ENCODE assay signal across 15 mouse cellular contexts in the genomic region with DNA sequence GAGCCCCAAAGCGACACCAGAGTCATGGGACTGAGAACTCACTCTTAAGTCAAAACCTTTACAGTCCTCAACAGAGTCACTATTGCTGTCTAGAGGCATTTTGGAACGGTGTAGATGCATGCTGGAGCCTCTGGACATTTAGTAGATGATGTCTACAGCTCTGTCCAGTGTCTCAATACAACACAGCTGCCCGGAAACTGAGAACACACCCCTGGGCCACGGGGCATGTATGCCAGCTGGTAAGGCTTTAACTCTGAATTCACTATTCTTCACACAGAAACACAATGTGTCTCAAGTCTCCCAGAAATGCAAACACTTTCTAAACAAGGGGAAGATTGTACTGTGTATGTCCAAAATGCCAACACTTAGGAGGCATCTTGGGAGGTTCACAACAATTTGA.
"Had no signal": no experiment of that assay in that cellular context is flagged by ENCODE, and none has a peak within 500 bp of the region (broad histone marks: within the 10 kb centered on the region; RNA-seq: fewer than 3 reads in every experiment).

No protein-coding gene starts in this region.

- H3K36me3 ChIP-seq: neural tube, embryonic 15.5 days; stomach, embryonic 15.5 days had no signal

- H3K4me1 ChIP-seq: stomach, embryonic 15.5 days had no signal

- H3K9me3 ChIP-seq: neural tube, embryonic 15.5 days; stomach, embryonic 15.5 days had no signal

- H3K27ac ChIP-seq: neural tube, embryonic 15.5 days; stomach, embryonic 15.5 days; stomach, postnatal 0 days had no signal

- H3K27me3 ChIP-seq: neural tube, embryonic 15.5 days; stomach, embryonic 15.5 days had no signal

- H3K9ac ChIP-seq: neural tube, embryonic 15.5 days; stomach, embryonic 15.5 days had no signal

- H3K4me3 ChIP-seq: neural tube, embryonic 15.5 days; stomach, embryonic 15.5 days had no signal

- H3K4me2 ChIP-seq: neural tube, embryonic 15.5 days; stomach, embryonic 15.5 days had no signal

- DNase-seq: retina, postnatal 1 day; right cerebral cortex, adult 18-20 months; right cerebral cortex, postnatal 14 days; right cerebral cortex, postnatal 25 days; right cerebral cortex, postnatal 4 days; spleen, adult 18-20 months; thymus, adult 18-20 months; thymus, adult 2 months; thymus, postnatal 14 days; thymus, postnatal 25 days; thymus, postnatal 36 days; thymus, postnatal 4 days had no signal
